20 mouse cellular contexts compared by ENCODE assay signal in the genomic region with DNA sequence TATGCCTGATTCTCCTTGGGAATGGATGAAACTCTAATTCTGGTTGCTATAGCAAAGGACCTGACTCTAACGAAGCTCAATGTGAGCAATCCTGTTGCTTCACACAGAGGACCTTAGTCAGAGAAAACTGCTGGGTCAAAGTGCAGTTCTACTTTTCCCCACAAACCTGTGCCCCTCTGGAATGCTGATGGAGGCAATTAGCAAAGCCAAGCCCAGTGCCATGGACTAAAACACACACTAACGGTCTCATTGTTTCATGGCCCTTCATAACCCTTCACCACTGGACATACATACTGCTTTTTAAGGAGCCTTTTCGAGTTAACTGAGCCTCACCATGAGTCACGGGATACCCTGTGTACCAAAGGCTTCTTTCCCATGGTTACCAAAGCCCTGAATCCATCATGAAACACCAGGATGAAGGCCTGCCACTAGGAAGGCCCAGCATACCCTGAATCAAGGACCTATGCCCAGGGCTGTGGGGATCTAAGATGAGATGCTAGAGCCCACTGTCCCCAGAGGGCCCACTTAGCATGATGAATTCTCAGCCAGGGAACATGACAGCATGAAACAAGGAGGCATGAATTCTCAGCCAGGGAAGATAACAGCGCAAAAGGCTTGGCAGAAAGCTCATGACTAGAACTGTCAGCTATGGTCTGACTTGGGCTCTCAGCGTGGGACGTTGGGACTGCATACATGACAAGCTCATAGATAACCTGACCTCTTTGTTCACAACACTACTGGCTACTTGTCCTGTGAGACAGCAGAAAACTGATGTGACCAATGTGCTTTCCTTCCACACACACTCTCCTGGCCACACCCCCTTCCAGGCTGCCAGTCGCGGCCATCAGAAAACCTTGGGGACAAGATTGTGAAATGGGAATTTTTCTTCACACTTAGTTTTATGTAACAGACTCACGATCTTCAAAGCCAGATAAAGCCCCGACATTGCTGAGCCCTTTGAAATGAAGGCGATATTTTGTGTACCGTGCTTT. TPM values are rescaled to one million over a fixed set of nuclear protein-coding genes. Genes with fewer than 3 reads are reported as not detected.
A peak's percentile ranks its signal among the peaks of the same experiment; 100 is the strongest.
DNase-seq lines count a peak whose midpoint lies in the region; ATAC-seq and TF ChIP-seq lines count a peak whose summit lies in the region.
"Had no signal": no experiment of that assay in that cellular context is flagged by ENCODE, and none has a peak within 500 bp of the region (broad histone marks: within the 10 kb centered on the region; RNA-seq: fewer than 3 reads in every experiment).

No protein-coding gene starts in this region.

- no peak for TF ChIP-seq CTCF in heart, adult 2 months (IDR thresholded peaks at IDR 0.05)
- no peak for TF ChIP-seq CTCF in lung, postnatal 0 days (IDR thresholded peaks at IDR 0.05)

- peaks cover 15% of the 10 kb centered on the region for H3K4me1 ChIP-seq in heart, adult 2 months (ENCODE audit: control insufficient read depth, insufficient read depth, low read length)
- H3K4me1 ChIP-seq in heart, embryonic 11.5 days (ENCODE audit: control insufficient read depth, insufficient read depth, low read length), result peaks cover 5% of the 10 kb centered on the region; the same call in 1 of the 2 replicates
- peaks cover 10% of the 10 kb centered on the region; the same call in 1 of the 2 replicates for H3K4me1 ChIP-seq in embryonic facial prominence, embryonic 10.5 days
- H3K4me1 ChIP-seq in lung, postnatal 0 days (ENCODE audit: insufficient read depth, low read depth, low read length), result peaks cover 4% of the 10 kb centered on the region; the same call in 1 of the 2 replicates
- H3K4me1 ChIP-seq: embryonic facial prominence, embryonic 13.5 days; hindbrain, embryonic 13.5 days; limb, embryonic 15.5 days; neural tube, embryonic 12.5 days; stomach, embryonic 15.5 days had no signal

- ATAC-seq in heart, embryonic 11.5 days (replicated peaks; ENCODE audit: insufficient number of reproducible peaks, low FRiP score, low TSS enrichment), result no peak
- ATAC-seq in lung, postnatal 0 days, result peak; percentile 28; the same call in 1 of the 2 replicates
- ATAC-seq: liver, postnatal 0 days had no signal

- intact Hi-C loops in heart, adult 2 months (cut with DNase I), result no loop called here

- no peak overlapping the region for H3K4me2 ChIP-seq in heart, embryonic 11.5 days
- H3K4me2 ChIP-seq in lung, postnatal 0 days (replicated peaks; ENCODE audit: low read depth, low read length), result no peak overlapping the region
- H3K4me2 ChIP-seq: embryonic facial prominence, embryonic 13.5 days; hindbrain, embryonic 13.5 days; limb, embryonic 15.5 days; neural tube, embryonic 12.5 days; stomach, embryonic 15.5 days had no signal

- TF ChIP-seq EP300 in heart, adult 2 months (IDR thresholded peaks at IDR 0.05; ENCODE audit: insufficient read depth, low read depth, low read length), result 0 out of 2 replicates have a peak, but pooled peaks have one; percentile 31
- TF ChIP-seq EP300 in lung, postnatal 0 days (IDR thresholded peaks at IDR 0.05), result no peak

- H3K27ac ChIP-seq in heart, adult 2 months, result peak overlapping the region; percentile 0; the same call in 1 of the 2 replicates
- H3K27ac ChIP-seq in heart, embryonic 11.5 days (ENCODE audit: low read depth, low read length), result no peak overlapping the region
- no peak overlapping the region for H3K27ac ChIP-seq in embryonic facial prominence, embryonic 10.5 days (replicated peaks)
- no peak overlapping the region for H3K27ac ChIP-seq in lung, postnatal 0 days (ENCODE audit: low read length)
- H3K27ac ChIP-seq: embryonic facial prominence, embryonic 13.5 days; hindbrain, embryonic 13.5 days; limb, embryonic 15.5 days; midbrain, embryonic 10.5 days; neural tube, embryonic 12.5 days; stomach, embryonic 15.5 days had no signal

- no peak overlapping the region for H3K4me3 ChIP-seq in heart, adult 2 months
- no peak overlapping the region for H3K4me3 ChIP-seq in heart, embryonic 11.5 days (ENCODE audit: low read depth, low read length)
- H3K4me3 ChIP-seq in embryonic facial prominence, embryonic 10.5 days, result no peak overlapping the region
- no peak overlapping the region for H3K4me3 ChIP-seq in lung, postnatal 0 days (ENCODE audit: low read depth, low read length)
- H3K4me3 ChIP-seq: embryonic facial prominence, embryonic 13.5 days; hindbrain, embryonic 13.5 days; limb, embryonic 15.5 days; midbrain, embryonic 10.5 days; neural tube, embryonic 12.5 days; stomach, embryonic 15.5 days had no signal

- TF ChIP-seq POLR2A in heart, adult 2 months (IDR thresholded peaks at IDR 0.05; ENCODE audit: insufficient read depth, low read depth, low read length), result no peak

- no peak overlapping the region for H3K9ac ChIP-seq in heart, adult 2 months (ENCODE audit: low read depth, low read length)
- H3K9ac ChIP-seq in heart, embryonic 11.5 days (ENCODE audit: low read depth, low read length), result no peak overlapping the region
- H3K9ac ChIP-seq in lung, postnatal 0 days (replicated peaks; ENCODE audit: low read depth), result no peak overlapping the region
- H3K9ac ChIP-seq: embryonic facial prominence, embryonic 13.5 days; hindbrain, embryonic 13.5 days; limb, embryonic 15.5 days; liver, postnatal 0 days; neural tube, embryonic 12.5 days; stomach, embryonic 15.5 days had no signal

- peak; percentile 48 to 59 for DNase-seq in heart, adult 2 months
- DNase-seq in adrenal gland, postnatal 10 days, result peak; percentile 56
- DNase-seq in embryonic facial prominence, embryonic 10.5 days (ENCODE audit: low spot score), result peak; percentile 7
- DNase-seq in lung, postnatal 0 days (ENCODE audit: low spot score), result no peak
- no peak for DNase-seq in layer of hippocampus, adult 18-20 months (ENCODE audit: low spot score in 2 of 2)
- DNase-seq in layer of hippocampus, adult 8-10 months (ENCODE audit: low spot score in 2 of 2), result no peak
- DNase-seq: B cell, adult 2 months; cerebellum, adult 2 months; gastrocnemius, postnatal 10 days; kidney, postnatal 10 days; liver, postnatal 0 days; right cerebral cortex, postnatal 14 days had no signal

- peaks cover 9% of the 10 kb centered on the region for H3K79me2 ChIP-seq in heart, adult 2 months (replicated peaks; ENCODE audit: control insufficient read depth, insufficient read depth, low read length)

- peaks cover 8% of the 10 kb centered on the region for H3K36me3 ChIP-seq in heart, adult 2 months (ENCODE audit: control insufficient read depth, insufficient read depth, low read length)
- no peaks in the 10 kb centered on the region for H3K36me3 ChIP-seq in heart, embryonic 11.5 days (ENCODE audit: control insufficient read depth, insufficient read depth, low read length)
- no peaks in the 10 kb centered on the region for H3K36me3 ChIP-seq in embryonic facial prominence, embryonic 10.5 days (replicated peaks)
- no peaks in the 10 kb centered on the region for H3K36me3 ChIP-seq in lung, postnatal 0 days (ENCODE audit: insufficient read depth, low read length)
- H3K36me3 ChIP-seq: embryonic facial prominence, embryonic 13.5 days; hindbrain, embryonic 13.5 days; limb, embryonic 15.5 days; midbrain, embryonic 10.5 days; neural tube, embryonic 12.5 days; stomach, embryonic 15.5 days had no signal

- no peaks in the 10 kb centered on the region for H3K27me3 ChIP-seq in heart, adult 2 months (ENCODE audit: control insufficient read depth, insufficient read depth, low read length)
- no peaks in the 10 kb centered on the region for H3K27me3 ChIP-seq in heart, embryonic 11.5 days (ENCODE audit: control insufficient read depth, insufficient read depth, low read length)
- H3K27me3 ChIP-seq in embryonic facial prominence, embryonic 10.5 days (replicated peaks; ENCODE audit: low read depth, poor library complexity, severe bottlenecking), result no peaks in the 10 kb centered on the region
- H3K27me3 ChIP-seq in lung, postnatal 0 days (replicated peaks; ENCODE audit: insufficient read depth, low read length), result no peaks in the 10 kb centered on the region
- H3K27me3 ChIP-seq: embryonic facial prominence, embryonic 13.5 days; hindbrain, embryonic 13.5 days; limb, embryonic 15.5 days; neural tube, embryonic 12.5 days; stomach, embryonic 15.5 days had no signal

- 67% methylated on average over 13 of the region's 13 CpGs for WGBS in heart, adult 2 months
- WGBS in heart, embryonic 11.5 days (ENCODE audit: insufficient replicate concordance), result 76% methylated on average over 13 of the region's 13 CpGs
- WGBS in embryonic facial prominence, embryonic 10.5 days, result 86% methylated on average over 13 of the region's 13 CpGs
- 58% methylated on average over 13 of the region's 13 CpGs for WGBS in lung, postnatal 0 days

- no peaks in the 10 kb centered on the region for H3K9me3 ChIP-seq in heart, embryonic 11.5 days (replicated peaks; ENCODE audit: control insufficient read depth, low read length)
- no peaks in the 10 kb centered on the region for H3K9me3 ChIP-seq in embryonic facial prominence, embryonic 10.5 days
- no peaks in the 10 kb centered on the region for H3K9me3 ChIP-seq in lung, postnatal 0 days (ENCODE audit: low read length)
- H3K9me3 ChIP-seq: embryonic facial prominence, embryonic 13.5 days; hindbrain, embryonic 13.5 days; limb, embryonic 15.5 days; midbrain, embryonic 10.5 days; neural tube, embryonic 12.5 days; stomach, embryonic 15.5 days had no signal

RNA-seq across cellular contexts. Expression of gene Ptprm, which starts 57.4 kb away (rescaled TPM):
- 10 to 100 TPM; 78.9 to 88.5 TPM for total RNA-seq in heart, adult 2 months (2021)
- polyA plus RNA-seq in heart, adult 2 months (2012; rRNA removed), result 34.6 and 46.9 TPM in 2 replicates
- polyA plus RNA-seq in heart, embryonic 11.5 days (2014; fragmentation: Nextera tagmentation; extraction: Ambion mirVana), result 15.9 and 16.0 TPM in 2 replicates
- 10 to 100 TPM; 41.0 to 56.9 TPM for total RNA-seq in adrenal gland, postnatal 10 days (2021)
- 9.7 and 10.6 TPM in 2 replicates for polyA plus RNA-seq in embryonic facial prominence, embryonic 10.5 days (2016; fragmentation: Nextera tagmentation; extraction: Ambion mirVana)
- 35.9 and 42.3 TPM in 2 replicates for polyA plus RNA-seq in lung, postnatal 0 days (2015; fragmentation: Nextera tagmentation; extraction: Ambion mirVana)
- 10 to 100 TPM; 21.9 to 22.7 TPM for total RNA-seq in layer of hippocampus, adult 18-20 months (2021)
- total RNA-seq in layer of hippocampus, adult 8-10 months (2022), result 10 to 100 TPM; 24.6 to 31.6 (median 27.6) TPM
- total RNA-seq: monocyte, adult 5-6 weeks had no signal

Comparison
In these comparisons a context has a peak if more than half of its experiments do, and no peak if none do; other contexts are left out.
1. DNase-seq: peak in heart, adult 2 months (2 of 2), adrenal gland, postnatal 10 days (single experiment) and embryonic facial prominence, embryonic 10.5 days (single experiment); none in lung, postnatal 0 days (single experiment), layer of hippocampus, adult 18-20 months (0 of 2) and layer of hippocampus, adult 8-10 months (0 of 2).